9 mouse cellular contexts compared by ENCODE assay signal in genomic region chr10:42635566-42636359, GRCm38 (mm10). TPM values are rescaled to one million over a fixed set of nuclear protein-coding genes. Genes with fewer than 3 reads are reported as not detected.
DNase-seq lines count a peak whose midpoint lies in the region; ATAC-seq and TF ChIP-seq lines count a peak whose summit lies in the region.
"Had no signal": no experiment of that assay in that cellular context is flagged by ENCODE, and none has a peak within 500 bp of the region (broad histone marks: within the 10 kb centered on the region; RNA-seq: fewer than 3 reads in every experiment).

No protein-coding gene starts in this region.

- no peak overlapping the region for H3K27ac ChIP-seq in gastrocnemius, adult 2 months
- no peak overlapping the region for H3K27ac ChIP-seq in ES-E14 (ENCODE audit: insufficient read depth, low read depth, low read length, poor library complexity, severe bottlenecking)
- H3K27ac ChIP-seq in forebrain, postnatal 0 days (ENCODE audit: low read depth, low read length), result no peak overlapping the region
- H3K27ac ChIP-seq in liver, embryonic 16.5 days (ENCODE audit: low read length), result no peak overlapping the region

- no peaks in the 10 kb centered on the region for H3K9me3 ChIP-seq in ES-E14 (ENCODE audit: control insufficient read depth, insufficient read depth, low read depth, low read length)
- no peaks in the 10 kb centered on the region for H3K9me3 ChIP-seq in forebrain, postnatal 0 days (ENCODE audit: low read length)
- H3K9me3 ChIP-seq in liver, embryonic 16.5 days (replicated peaks; ENCODE audit: control insufficient read depth, low read length), result no peaks in the 10 kb centered on the region

- H3K4me1 ChIP-seq in ES-E14 (ENCODE audit: control insufficient read depth in 2 of 2, insufficient read depth in 2 of 2, low read length in 2 of 2, poor library complexity in 1 of 2), result peaks cover 4 to 7% of the 10 kb centered on the region in 2 experiments; a peak in 3 of 4 replicates
- H3K4me1 ChIP-seq in forebrain, postnatal 0 days (ENCODE audit: insufficient read depth), result peaks cover 13% of the 10 kb centered on the region; the same call in 1 of the 2 replicates
- H3K4me1 ChIP-seq in liver, embryonic 16.5 days (ENCODE audit: control insufficient read depth, low read depth, low read length), result peaks cover 4% of the 10 kb centered on the region; the same call in 1 of the 2 replicates

- WGBS in forebrain, postnatal 0 days, result 4% methylated on average over 45 of the region's 52 CpGs
- WGBS in liver, embryonic 16.5 days (ENCODE audit: insufficient replicate concordance), result 2% methylated on average over 43 of the region's 52 CpGs

- intact Hi-C loops in gastrocnemius, adult 2 months (cut with DNase I), result loop anchor here (5.0 to 10.0 kb wide), 3 partner anchors 99 to 653 kb away; no protein-coding TSS in a partner anchor
- intact Hi-C loops in left cerebral cortex, postnatal 25 days (cut with DNase I), result no loop called here

- no peak for TF ChIP-seq CTCF in gastrocnemius, adult 2 months (IDR thresholded peaks at IDR 0.05)
- no peak for TF ChIP-seq CTCF in forebrain, postnatal 0 days (IDR thresholded peaks at IDR 0.05; ENCODE audit: low read depth)

- H3K27me3 ChIP-seq in forebrain, postnatal 0 days (ENCODE audit: insufficient read depth, low read length), result peaks cover 26% of the 10 kb centered on the region
- peaks cover 72% of the 10 kb centered on the region for H3K27me3 ChIP-seq in liver, embryonic 16.5 days (ENCODE audit: control insufficient read depth, insufficient read depth, low read depth, low read length)

- in situ Hi-C loops in ES-E14 (cut with MboI; ENCODE audit: low sequenced_read_pairs in 2 of 2, unreplicated experiment in 2 of 2), result no loop called here

- no peak for ATAC-seq in forebrain, postnatal 0 days
- ATAC-seq in liver, embryonic 16.5 days (ENCODE audit: low read depth), result no peak
- no peak for ATAC-seq in inflammation-experienced regulatory T-cells, adult 6 months

- DNase-seq in gastrocnemius, adult 2 months, result no peak
- DNase-seq in gastrocnemius, adult 18-20 months (ENCODE audit: low spot score), result no peak
- no peak for DNase-seq in ES-E14 (ENCODE audit: low read depth, low spot score)
- no peak for DNase-seq in forebrain, postnatal 0 days
- DNase-seq in layer of hippocampus, adult 9-11 months, result no peak
- no peak for DNase-seq in left cerebral cortex, postnatal 25 days (ENCODE audit: low spot score in 2 of 2)

- H3K4me3 ChIP-seq in gastrocnemius, adult 2 months, result peak overlapping the region; percentile 53
- H3K4me3 ChIP-seq in ES-E14 (ENCODE audit: insufficient read depth in 1 of 2, low read depth in 1 of 2, low read length in 2 of 2, poor library complexity in 1 of 2, severe bottlenecking in 1 of 2), result peak overlapping the region in 1 of 2 experiments; percentile 31; a peak in 2 of 4 replicates
- H3K4me3 ChIP-seq in forebrain, postnatal 0 days (ENCODE audit: low read depth, low read length), result peak overlapping the region; percentile 27
- peak overlapping the region; percentile 9; the same call in 1 of the 2 replicates for H3K4me3 ChIP-seq in liver, embryonic 16.5 days (ENCODE audit: low read depth, low read length)

- no peaks in the 10 kb centered on the region for H3K36me3 ChIP-seq in ES-E14 (ENCODE audit: control insufficient read depth, insufficient read depth, low read length, poor library complexity, severe bottlenecking)
- no peaks in the 10 kb centered on the region for H3K36me3 ChIP-seq in forebrain, postnatal 0 days (ENCODE audit: insufficient read depth)
- H3K36me3 ChIP-seq in liver, embryonic 16.5 days (ENCODE audit: control insufficient read depth, insufficient read depth), result no peaks in the 10 kb centered on the region

- H3K9ac ChIP-seq in ES-E14 (ENCODE audit: insufficient read depth, low read depth, low read length, poor library complexity, severe bottlenecking), result no peak overlapping the region
- no peak overlapping the region; the same call in 1 of the 2 replicates for H3K9ac ChIP-seq in forebrain, postnatal 0 days
- H3K9ac ChIP-seq in liver, embryonic 16.5 days (ENCODE audit: low read depth, low read length), result no peak overlapping the region

- peak overlapping the region; percentile 60 for H3K4me2 ChIP-seq in forebrain, postnatal 0 days (ENCODE audit: low read depth)
- H3K4me2 ChIP-seq in liver, embryonic 16.5 days (ENCODE audit: low read depth, low read length), result no peak overlapping the region; the same call in 1 of the 2 replicates

TF ChIP-seq in ES-E14, 5 proteins besides CTCF, POLR2A, EP300 and RAD21:
- TF ChIP-seq CHD2 (IDR thresholded peaks at IDR 0.05; ENCODE audit: low read depth, low read length) (no peak), ZC3H11A (IDR thresholded peaks at IDR 0.05; ENCODE audit: borderline replicate concordance, low read depth, low read length) (no peak), ZNF384 (IDR thresholded peaks at IDR 0.05; ENCODE audit: low read depth, low read length) (peak; percentile 76)
TF ChIP-seq in ES-E14: peak in this region for 1.

RNA-seq across cellular contexts. Expression of gene Ostm1, which starts 52.1 kb away (rescaled TPM):
- total RNA-seq in gastrocnemius, adult 2 months (2021), result 10 to 100 TPM; 14.7 to 22.2 TPM
- total RNA-seq in gastrocnemius, adult 18-20 months (2021), result 10 to 100 TPM; 18.3 to 24.3 TPM
- total RNA-seq in ES-E14 (2012; rRNA removed), result 19.7 and 23.7 TPM in 2 replicates
- 42.9 and 44.6 TPM in 2 replicates for total RNA-seq in forebrain, postnatal 0 days (2014; rRNA removed)
- polyA plus RNA-seq in forebrain, postnatal 0 days (2015; fragmentation: Nextera tagmentation; extraction: Ambion mirVana), result 35.2 and 39.2 TPM in 2 replicates
- 10.5 and 11.0 TPM in 2 replicates for polyA plus RNA-seq in liver, embryonic 16.5 days (2015; fragmentation: Nextera tagmentation; extraction: Ambion mirVana)
- polyA plus RNA-seq in inflammation-experienced regulatory T-cells, adult 6 months (2017; shearing (Covaris generic)), result 10 to 100 TPM; 34.7 to 46.2 (median 41.6) TPM
- 10 to 100 TPM; 49.3 to 50.1 TPM for total RNA-seq in left cerebral cortex, postnatal 25 days (2021)

RNA-seq across cellular contexts. Expression of gene Nr2e1, which starts 52.3 kb away (rescaled TPM):
- total RNA-seq in gastrocnemius, adult 2 months (2021), result not detected
- not detected for total RNA-seq in gastrocnemius, adult 18-20 months (2021)
- total RNA-seq in ES-E14 (2012; rRNA removed), result not detected in 2 replicates
- 3.9 and 6.2 TPM in 2 replicates for total RNA-seq in forebrain, postnatal 0 days (2014; rRNA removed)
- polyA plus RNA-seq in forebrain, postnatal 0 days (2015; fragmentation: Nextera tagmentation; extraction: Ambion mirVana), result 8.3 and 10.2 TPM in 2 replicates
- polyA plus RNA-seq in liver, embryonic 16.5 days (2015; fragmentation: Nextera tagmentation; extraction: Ambion mirVana), result not detected in 2 replicates
- not detected for polyA plus RNA-seq in inflammation-experienced regulatory T-cells, adult 6 months (2017; shearing (Covaris generic))
- 10 to 100 TPM; 13.1 to 13.8 TPM for total RNA-seq in left cerebral cortex, postnatal 25 days (2021)
- total RNA-seq: hematopoietic stem cell, adult 5-6 weeks had no signal
